Mouse (Mus musculus): Measurements from ENCODE around the gene Aup1.

GRCm38 (mm10) chr6:83068221-83068620 lies 13.9 kb downstream of the Aup1 start:
- TF ChIP-seq CTCF (conservative IDR thresholded peaks at IDR 0.05; ENCODE audit: insufficient read depth, insufficient read length, low read depth, low read length), result no peak
- TF ChIP-seq POLR2A (IDR thresholded peaks at IDR 0.05; ENCODE audit: low read depth, low read length), result no peak
